Mouse (Mus musculus) midbrain, postnatal 0 days (tissue): ENCODE measurements at regions not wholly inside any gene's neighbourhood (a gene's known extent, or its start where the extent isn't known, plus 50 kb on each side); places are given as distances from the start of the nearest gene placed in this dataset.

ENCODE experiments used
- ATAC-seq: fragments of 200-750 bp; cut with Nextera tagmentation; 2 replicates; pipeline ENCODE4 v1.8.0; 2017; ENCODE audit warnings: moderate number of reproducible peaks, mild to moderate bottlenecking, moderate TSS enrichment, moderate library complexity; ENCODE audit not compliant: low FRiP score
- DNase-seq: peaks from one replicate; pipeline ENCODE4 v3.0.0-alpha.2; 2015; ENCODE audit warnings: low spot score
- H3K27ac ChIP-seq: fragments of 300-500 bp; sonication (generic); 2 replicates; pipeline ENCODE4 v1.5.1; 2014; ENCODE audit warnings: low read depth, mild to moderate bottlenecking, low read length, mixed read lengths
- H3K27me3 ChIP-seq: fragments of 300-500 bp; sonication (generic); 2 replicates; pipeline ENCODE4 v1.6.1; 2014; ENCODE audit warnings: low read length, control low read depth, mixed read lengths; ENCODE audit not compliant: insufficient read depth
- H3K36me3 ChIP-seq: fragments of 300-500 bp; sonication (generic); 2 replicates; pipeline ENCODE4 v1.6.1; 2014; ENCODE audit warnings: low read length, control low read depth, mixed read lengths; ENCODE audit not compliant: insufficient read depth
- H3K4me1 ChIP-seq: fragments of 300-500 bp; sonication (generic); 2 replicates; pipeline ENCODE4 v1.6.1; 2014; ENCODE audit warnings: mild to moderate bottlenecking, control low read depth, antibody characterized with exemption, low read length, mixed read lengths; ENCODE audit not compliant: insufficient read depth
- H3K4me2 ChIP-seq: fragments of 300-500 bp; sonication (generic); 2 replicates; pipeline ENCODE4 v1.6.1; 2014; ENCODE audit warnings: low read depth, mild to moderate bottlenecking, low read length, mixed read lengths; ENCODE audit not compliant: poor library complexity, severe bottlenecking
- H3K4me3 ChIP-seq: fragments of 300-500 bp; sonication (generic); 2 replicates; pipeline ENCODE4 v1.5.1; 2014; ENCODE audit warnings: low read depth, mild to moderate bottlenecking, low read length, moderate library complexity
- H3K9ac ChIP-seq: fragments of 300-500 bp; sonication (generic); replicated peaks from 2 replicates; pipeline ENCODE4 v1.6.1; 2014; ENCODE audit warnings: mild to moderate bottlenecking, low read length, moderate library complexity, mixed read lengths; ENCODE audit not compliant: poor library complexity, severe bottlenecking
- H3K9me3 ChIP-seq: fragments of 300-500 bp; sonication (generic); 2 replicates; pipeline ENCODE4 v1.6.1; 2016; ENCODE audit warnings: low read length, control low read depth
- CTCF ChIP-seq: IDR thresholded peaks from 2 replicates; pipeline ENCODE4 v1.5.1; 2016; ENCODE audit warnings: antibody characterized with exemption, mild to moderate bottlenecking
- WGBS: fragments of 180-500 bp; shearing (Covaris S2); extraction: QIAGEN DNeasy Blood & Tissue Kit; methylation state at CpG from one replicate; pipeline ENCODE4 v1.1.7; 2014; 5-methylcytosine and 5-hydroxymethylcytosine counted together

DNA sequence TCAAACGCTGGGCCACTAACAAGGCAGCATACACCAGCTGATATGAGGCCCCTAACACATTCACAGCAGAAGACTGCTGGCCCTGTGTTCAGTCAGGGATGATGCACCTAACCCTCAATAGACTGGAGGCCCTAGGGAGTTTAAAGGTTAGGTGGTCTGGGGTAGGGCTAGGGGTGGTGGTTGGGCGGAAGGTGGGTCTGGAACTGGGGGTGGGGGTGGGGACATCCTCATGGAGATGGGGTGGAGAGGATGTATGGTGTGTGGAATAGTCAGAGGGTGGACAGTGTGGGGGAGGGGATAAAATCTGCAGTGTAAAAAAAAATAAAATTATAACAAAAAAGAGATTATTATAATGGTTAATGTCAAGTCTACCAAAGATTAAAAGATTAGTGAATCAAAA is 165.6 kb upstream of the Slitrk3 start:
- H3K4me1 ChIP-seq: no peaks in the 10 kb centered on the region
- no peaks in the 10 kb centered on the region for H3K9me3 ChIP-seq
- H3K27me3 ChIP-seq: no peaks in the 10 kb centered on the region
- H3K36me3 ChIP-seq: no peaks in the 10 kb centered on the region
- no peak for DNase-seq
- no peak overlapping the region for H3K4me3 ChIP-seq
- H3K9ac ChIP-seq: no peak overlapping the region
- H3K4me2 ChIP-seq: no peak overlapping the region
- H3K27ac ChIP-seq: no peak overlapping the region
- no peak for TF ChIP-seq CTCF
- WGBS: 91% methylated on average over 2 of the region's 2 CpGs
- no peak for ATAC-seq

DNA sequence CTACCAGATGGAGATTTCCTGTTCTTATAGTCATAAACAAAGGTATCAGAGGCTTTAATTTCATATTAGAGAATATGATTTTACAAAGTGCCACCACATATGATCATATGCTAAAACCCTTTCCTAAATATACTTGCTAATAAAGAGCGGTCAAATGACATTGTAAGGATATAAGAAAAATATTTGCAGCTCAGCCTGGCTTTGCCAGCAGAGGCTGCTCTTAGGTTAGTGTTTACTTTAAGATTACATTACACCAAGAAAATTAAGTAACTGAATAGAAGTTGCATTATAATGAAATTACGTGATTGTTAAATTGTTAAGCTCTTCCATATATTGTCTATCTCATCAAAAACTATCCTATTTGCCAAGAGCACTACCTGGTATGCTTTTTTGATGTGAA is 159.6 kb upstream of the Slitrk3 start:
- Histone ChIP-seq H3K4me2 (no peak overlapping the region), H3K27me3 (no peaks in the 10 kb centered on the region), H3K9ac (no peak overlapping the region), H3K9me3 (no peaks in the 10 kb centered on the region), H3K4me3 (no peak overlapping the region), H3K36me3 (no peaks in the 10 kb centered on the region), H3K4me1 (no peaks in the 10 kb centered on the region), H3K27ac (no peak overlapping the region)
- peak; percentile 54 for TF ChIP-seq CTCF
- DNase-seq (no peak), ATAC-seq (no peak)
- 85% methylated on average over 2 of the region's 2 CpGs for WGBS
